Mouse (Mus musculus) ES-E14 (cell line): ENCODE measurements at regions not wholly inside any gene's neighbourhood (a gene's known extent, or its start where the extent isn't known, plus 50 kb on each side); places are given as distances from the start of the nearest gene placed in this dataset.

Experiments
- HCFC1 ChIP-seq: IDR thresholded peaks from 2 replicates; pipeline ENCODE4 v1.6.1; 2012; ENCODE audit warnings: low read length, inconsistent platforms, borderline replicate concordance; ENCODE audit not compliant: insufficient read depth
- ZC3H11A ChIP-seq: IDR thresholded peaks from 2 replicates; pipeline ENCODE4 v1.6.1; 2012; ENCODE audit warnings: low read depth, mild to moderate bottlenecking, inconsistent platforms, low read length, borderline replicate concordance

DNA sequence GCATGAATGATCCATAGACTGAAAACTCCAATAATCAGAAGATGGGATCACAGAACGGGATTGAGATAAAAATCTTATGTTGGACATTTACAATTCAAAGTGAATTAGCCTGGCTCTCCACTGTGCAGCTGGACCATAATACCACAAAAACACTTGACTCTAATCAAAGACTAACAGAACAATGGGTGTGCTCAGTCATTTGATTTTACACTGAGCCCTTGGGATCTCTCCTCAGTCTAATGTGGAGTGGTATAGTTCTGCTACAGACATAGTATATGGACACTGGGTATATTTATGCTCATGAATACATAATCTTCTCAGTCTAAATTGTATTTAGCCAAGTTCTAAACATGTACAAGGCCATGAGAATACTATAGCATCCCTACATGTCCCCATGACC lies 149.4 kb upstream of the Gm10306 start:
- no peak for TF ChIP-seq HCFC1
- TF ChIP-seq ZC3H11A: no peak
